Comparison of ENCODE assay signal across 21 mouse cellular contexts in the genomic region with DNA sequence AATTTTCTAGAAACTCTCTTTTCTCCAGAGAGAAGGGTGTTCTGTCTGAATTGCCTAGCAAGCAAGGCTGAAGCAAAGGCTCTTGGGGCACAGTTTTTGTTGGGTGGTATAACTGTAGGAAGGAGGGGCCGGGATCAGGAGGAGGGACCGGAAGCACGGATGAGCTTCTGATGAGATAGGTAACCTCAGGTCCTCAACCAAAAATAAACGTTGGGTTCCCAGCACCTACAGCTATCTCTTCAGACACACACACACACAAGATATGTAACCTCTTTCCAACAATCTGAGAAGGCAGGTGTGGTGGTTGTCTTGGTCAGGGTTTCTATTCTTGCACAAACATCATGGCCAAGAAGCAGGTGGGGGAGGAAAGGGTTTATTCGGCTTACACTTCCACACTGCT. TPM values are rescaled to one million over a fixed set of nuclear protein-coding genes. Genes with fewer than 3 reads are reported as not detected.
"Had no signal": no experiment of that assay in that cellular context is flagged by ENCODE, and none has a peak within 500 bp of the region (broad histone marks: within the 10 kb centered on the region; RNA-seq: fewer than 3 reads in every experiment).

No protein-coding gene starts in this region.

- H3K36me3 ChIP-seq: lung, embryonic 15.5 days; midbrain, embryonic 13.5 days; midbrain, embryonic 15.5 days; neural tube, embryonic 12.5 days; stomach, embryonic 15.5 days had no signal

- H3K4me3 ChIP-seq: lung, embryonic 15.5 days; midbrain, embryonic 13.5 days; midbrain, embryonic 15.5 days; neural tube, embryonic 12.5 days; stomach, embryonic 15.5 days had no signal

- H3K9ac ChIP-seq: lung, embryonic 15.5 days; midbrain, embryonic 13.5 days; midbrain, embryonic 15.5 days; neural tube, embryonic 12.5 days; stomach, embryonic 15.5 days had no signal

- H3K27me3 ChIP-seq: stomach, embryonic 15.5 days had no signal

- H3K4me2 ChIP-seq: lung, embryonic 15.5 days; midbrain, embryonic 11.5 days; midbrain, embryonic 13.5 days; midbrain, embryonic 15.5 days; neural tube, embryonic 12.5 days; stomach, embryonic 15.5 days had no signal

- H3K4me1 ChIP-seq: lung, embryonic 15.5 days; neural tube, embryonic 12.5 days had no signal

- H3K9me3 ChIP-seq: lung, embryonic 15.5 days; midbrain, embryonic 13.5 days; midbrain, embryonic 15.5 days; neural tube, embryonic 12.5 days; stomach, embryonic 15.5 days had no signal

- DNase-seq: lung, adult 2 months; lung, postnatal 14 days; lung, postnatal 36 days; right cerebral cortex, postnatal 14 days; thymus, adult 2 months; thymus, postnatal 25 days; thymus, postnatal 4 days had no signal

- H3K27ac ChIP-seq: lung, embryonic 15.5 days; macrophage; midbrain, embryonic 13.5 days; midbrain, embryonic 15.5 days; neural tube, embryonic 12.5 days; stomach, embryonic 15.5 days; stomach, postnatal 0 days had no signal

- ATAC-seq: lung, postnatal 0 days; midbrain, embryonic 13.5 days; midbrain, embryonic 15.5 days had no signal

RNA-seq across cellular contexts. Expression of gene 1810049J17Rik, which starts 4.4 kb away (rescaled TPM):
- total RNA-seq: megakaryocyte, adult 5-6 weeks; midbrain, postnatal 0 days; monocyte, adult 5-6 weeks; neutrophil, adult 5-6 weeks had no signal
- polyA plus RNA-seq: lung, adult 2 months; spleen, adult 2 months; thymus, adult 2 months had no signal
